Mouse (Mus musculus) stomach, embryonic 14.5 days (tissue): ENCODE measurements around the gene Hk1. TPM values are rescaled to one million over a fixed set of nuclear protein-coding genes. Genes with fewer than 3 reads are reported as not detected.

ENCODE experiments used
- ATAC-seq: fragments of 200-750 bp; cut with Nextera tagmentation; 2 replicates; pipeline ENCODE4 v1.8.0; 2017; ENCODE audit warnings: low read depth, moderate TSS enrichment; ENCODE audit not compliant: insufficient number of reproducible peaks, insufficient read depth, low FRiP score
- H3K27ac ChIP-seq: fragments of 300-500 bp; sonication (generic); 2 replicates; pipeline ENCODE4 v1.5.1; 2014; ENCODE audit warnings: mild to moderate bottlenecking, low read length, moderate library complexity, mixed read lengths
- H3K27me3 ChIP-seq: fragments of 300-500 bp; sonication (generic); 2 replicates; pipeline ENCODE4 v1.6.1; 2014; ENCODE audit warnings: low read length, control low read depth, mixed read lengths; ENCODE audit not compliant: control insufficient read depth, insufficient read depth
- H3K36me3 ChIP-seq: fragments of 300-500 bp; sonication (generic); 2 replicates; pipeline ENCODE4 v1.6.1; 2014; ENCODE audit warnings: mild to moderate bottlenecking, control low read depth, low read length, moderate library complexity, mixed read lengths; ENCODE audit not compliant: control insufficient read depth, insufficient read depth
- H3K4me1 ChIP-seq: fragments of 300-500 bp; sonication (generic); 2 replicates; pipeline ENCODE4 v1.6.1; 2014; ENCODE audit warnings: low read length, control low read depth, mixed read lengths; ENCODE audit not compliant: control insufficient read depth, insufficient read depth
- H3K4me2 ChIP-seq: fragments of 300-500 bp; sonication (generic); replicated peaks from 2 replicates; pipeline ENCODE4 v1.6.1; 2014; ENCODE audit warnings: low read depth, low read length, control low read depth
- H3K4me3 ChIP-seq: fragments of 300-500 bp; sonication (generic); 2 replicates; pipeline ENCODE4 v1.5.1; 2014; ENCODE audit warnings: low read depth, low read length, control low read depth
- H3K9ac ChIP-seq: fragments of 300-500 bp; sonication (generic); replicated peaks from 2 replicates; pipeline ENCODE4 v1.6.1; 2014; ENCODE audit warnings: low read depth, mild to moderate bottlenecking, control low read depth, low read length, moderate library complexity, mixed read lengths
- H3K9me3 ChIP-seq: fragments of 300-500 bp; sonication (generic); 2 replicates; pipeline ENCODE4 v1.6.1; 2016; ENCODE audit warnings: low read depth, low read length, control low read depth; ENCODE audit not compliant: control insufficient read depth
- WGBS: fragments of 180-500 bp; shearing (Covaris S2); extraction: QIAGEN DNeasy Blood & Tissue Kit; methylation state at CpG from one replicate; pipeline ENCODE4 v1.1.7; 2014; 5-methylcytosine and 5-hydroxymethylcytosine counted together
- polyA plus RNA-seq: library from polyadenylated mRNA; unstranded; fragments of >200 nt; fragmentation: Nextera tagmentation; extraction: Ambion mirVana; gene quantifications from 2 replicates; pipeline ENCODE4 v1.2.1, GENCODE M21; 2014

Gene Hk1
- polyA plus RNA-seq, 1 experiment from 2014 or later = 19.4 TPM

DNA sequence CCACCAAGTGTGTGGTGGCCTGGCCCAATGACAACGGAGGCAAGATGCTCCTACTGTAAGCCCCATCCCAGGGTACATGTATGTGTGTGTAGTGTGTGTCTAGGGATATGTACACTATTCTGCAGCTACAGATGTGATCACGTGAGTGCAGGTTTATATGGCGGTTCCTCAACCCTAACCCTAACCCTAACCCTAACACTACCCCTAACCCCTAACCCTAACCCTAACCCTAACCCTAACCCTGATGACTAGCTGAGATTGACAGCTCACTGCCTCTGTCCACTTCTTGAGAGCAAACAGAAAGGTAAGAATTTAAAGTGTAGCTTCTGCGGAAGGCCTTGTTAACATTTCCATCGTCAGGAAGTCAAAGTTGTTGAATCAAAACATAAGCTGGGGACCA lies 121.4 kb downstream of the Hk1 start:
- Histone ChIP-seq H3K36me3 (no peaks in the 10 kb centered on the region), H3K27me3 (no peaks in the 10 kb centered on the region), H3K9ac (no peak overlapping the region), H3K4me3 (no peak overlapping the region), H3K4me1 (no peaks in the 10 kb centered on the region), H3K27ac (no peak overlapping the region), H3K4me2 (no peak overlapping the region), H3K9me3 (no peaks in the 10 kb centered on the region)
- no peak for ATAC-seq
- 85% methylated on average over 5 of the region's 5 CpGs for WGBS

DNA sequence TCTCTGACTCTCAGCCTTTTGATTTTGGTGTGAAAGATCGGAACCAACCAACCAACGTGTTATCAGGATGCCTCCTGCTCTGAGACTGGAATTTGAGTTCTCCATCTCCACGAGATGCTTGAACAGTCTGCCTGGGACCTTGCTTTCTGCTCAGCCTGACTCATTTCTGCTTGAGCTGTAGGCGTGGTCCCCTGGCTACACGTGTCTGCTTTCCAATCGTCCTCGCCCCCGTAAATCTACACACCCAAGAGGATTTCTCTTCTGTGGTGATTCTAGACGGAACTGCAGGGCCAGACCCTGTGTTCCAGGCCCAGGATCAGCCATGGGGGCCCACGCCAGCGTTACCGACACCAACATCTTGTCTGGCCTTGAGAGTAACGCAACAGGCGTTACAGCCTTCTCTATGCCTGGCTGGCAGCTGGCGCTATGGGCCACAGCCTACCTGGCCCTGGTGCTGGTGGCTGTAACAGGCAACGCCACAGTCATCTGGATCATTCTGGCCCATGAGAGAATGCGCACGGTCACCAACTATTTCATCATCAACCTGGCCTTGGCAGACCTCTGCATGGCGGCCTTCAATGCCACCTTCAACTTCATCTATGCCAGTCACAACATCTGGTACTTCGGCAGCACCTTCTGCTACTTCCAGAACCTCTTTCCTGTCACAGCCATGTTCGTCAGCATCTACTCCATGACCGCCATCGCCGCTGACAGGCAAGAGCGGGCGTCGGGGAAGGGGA lies 127.0 kb downstream of the Hk1 start:
- no peaks in the 10 kb centered on the region for H3K9me3 ChIP-seq
- WGBS = 86% methylated on average over 27 of the region's 27 CpGs
- H3K4me1 ChIP-seq = peaks cover 8% of the 10 kb centered on the region; the same call in 1 of the 2 replicates
- ATAC-seq = no peak
- H3K36me3 ChIP-seq = no peaks in the 10 kb centered on the region
- no peak overlapping the region for H3K27ac ChIP-seq
- H3K27me3 ChIP-seq = no peaks in the 10 kb centered on the region
- H3K4me2 ChIP-seq = no peak overlapping the region
- no peak overlapping the region for H3K9ac ChIP-seq
- H3K4me3 ChIP-seq = no peak overlapping the region

DNA sequence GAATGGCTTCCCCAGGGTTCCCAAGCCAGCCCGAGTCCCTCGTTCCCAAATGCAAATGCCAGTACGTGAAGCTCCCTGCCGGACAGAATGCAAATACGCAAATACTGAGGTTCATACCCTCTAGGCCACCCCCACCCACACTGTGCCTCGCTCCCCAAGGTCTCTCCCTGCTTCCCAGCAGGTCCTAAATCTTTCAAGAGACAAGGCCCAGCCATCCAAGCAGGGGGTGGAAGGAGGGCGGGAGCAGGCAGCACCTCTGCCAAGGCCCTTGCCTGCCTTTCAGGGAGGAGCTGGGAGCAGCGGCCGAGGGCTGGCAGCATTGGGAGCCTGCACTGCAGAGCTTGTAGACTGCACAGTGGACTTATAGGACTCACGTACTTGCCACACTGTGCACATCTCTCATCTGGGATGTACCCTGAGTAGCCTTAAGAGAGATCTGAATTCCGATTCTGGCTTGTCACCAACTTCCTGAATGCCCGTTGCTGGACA lies 127.7 kb downstream of the Hk1 start, which contains the start of gene Tacr2:
Gene Tacr2 (plus strand): TSS at position 439 of the 489 bp plus-strand sequence.
- H3K9ac ChIP-seq = no peak within 1 kb of the TSS
- H3K4me2 ChIP-seq = no peak within 1 kb of the TSS
- H3K4me1 ChIP-seq = peaks cover 13% of the 10 kb centered on the region; the same call in 1 of the 2 replicates
- no peak for ATAC-seq
- no peak within 1 kb of the TSS for H3K4me3 ChIP-seq
- WGBS = 55% methylated on average over 12 of the region's 12 CpGs
- no peaks in the 10 kb centered on the region for H3K36me3 ChIP-seq
- no peaks in the 10 kb centered on the region for H3K27me3 ChIP-seq
- H3K9me3 ChIP-seq = no peaks in the 10 kb centered on the region
- no peak within 1 kb of the TSS for H3K27ac ChIP-seq

DNA sequence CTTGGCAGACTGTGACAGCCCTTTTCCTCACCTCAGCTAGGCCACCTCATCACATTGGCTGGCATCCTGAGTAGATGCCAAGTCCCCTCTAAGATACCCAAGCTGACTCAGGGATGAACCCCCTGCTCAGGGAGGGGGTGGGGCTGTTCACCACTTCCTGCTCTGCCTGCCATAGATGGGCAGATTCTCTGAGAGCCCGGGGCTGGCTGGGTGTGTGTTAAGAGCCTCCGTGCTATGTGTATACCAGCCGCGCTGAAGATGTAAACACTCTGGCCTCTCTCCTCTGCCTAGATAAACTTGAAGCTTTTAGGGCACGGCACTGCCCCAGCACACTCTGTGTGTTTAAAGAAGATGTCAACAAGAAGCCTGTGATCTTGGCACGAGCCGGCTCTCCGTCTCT lies 131.9 kb downstream of the Hk1 start:
- Histone ChIP-seq H3K4me1 (peaks cover 13% of the 10 kb centered on the region; the same call in 1 of the 2 replicates), H3K27me3 (no peaks in the 10 kb centered on the region), H3K4me2 (no peak overlapping the region), H3K9me3 (no peaks in the 10 kb centered on the region), H3K27ac (peak overlapping the region; percentile 69), H3K9ac (no peak overlapping the region), H3K4me3 (no peak overlapping the region), H3K36me3 (no peaks in the 10 kb centered on the region)
- 7% methylated on average over 8 of the region's 8 CpGs for WGBS
- peak; percentile 68; the same call in 1 of the 2 replicates for ATAC-seq

DNA sequence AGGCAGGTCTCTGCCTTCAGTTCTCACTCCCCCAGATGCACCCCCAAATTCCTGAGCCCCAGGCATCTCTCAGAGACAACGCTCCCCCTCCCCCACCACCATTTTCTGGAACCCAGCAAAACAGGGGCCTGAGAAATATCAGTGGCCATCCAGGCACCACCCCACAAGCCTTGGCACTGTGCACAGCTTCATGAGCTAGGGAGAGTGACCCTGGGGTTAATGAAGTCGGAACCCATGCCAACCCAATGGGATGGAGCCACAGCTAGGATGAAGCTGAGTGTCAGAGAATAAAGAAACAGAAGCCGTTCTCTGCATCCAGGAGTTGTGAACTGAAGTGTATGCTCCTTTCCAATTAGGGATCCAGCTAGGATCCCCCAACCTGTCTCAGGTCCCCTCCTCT lies 132.6 kb downstream of the Hk1 start:
- 63% methylated on average over 3 of the region's 3 CpGs for WGBS
- no peaks in the 10 kb centered on the region for H3K9me3 ChIP-seq
- peak overlapping the region; percentile 69 for H3K27ac ChIP-seq
- H3K27me3 ChIP-seq = no peaks in the 10 kb centered on the region
- peaks cover 13% of the 10 kb centered on the region; the same call in 1 of the 2 replicates for H3K4me1 ChIP-seq
- no peak overlapping the region for H3K4me2 ChIP-seq
- no peak overlapping the region for H3K9ac ChIP-seq
- no peaks in the 10 kb centered on the region for H3K36me3 ChIP-seq
- H3K4me3 ChIP-seq = no peak overlapping the region
- ATAC-seq = no peak

DNA sequence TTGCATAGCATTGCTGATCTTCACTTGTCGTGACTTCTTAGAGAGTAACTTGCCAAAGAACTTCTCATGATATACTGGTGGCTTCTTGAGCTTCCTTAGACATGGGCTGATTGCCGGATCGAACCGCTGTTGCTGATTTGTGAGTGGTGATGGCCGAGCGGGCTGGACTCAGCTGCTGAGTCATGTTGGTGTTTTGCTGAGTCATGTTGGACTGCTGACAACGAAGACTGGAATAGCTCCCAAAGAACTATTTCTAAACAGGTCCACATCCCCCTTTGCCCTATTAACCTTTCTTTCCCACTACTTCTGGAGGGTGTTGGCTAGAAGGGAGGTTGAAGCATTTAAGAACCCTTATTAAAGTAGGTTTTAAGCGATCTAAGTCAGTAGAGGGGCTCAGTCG lies 135.6 kb downstream of the Hk1 start:
- Histone ChIP-seq H3K9me3 (no peaks in the 10 kb centered on the region), H3K4me2 (no peak overlapping the region), H3K4me3 (no peak overlapping the region), H3K4me1 (peaks cover 13% of the 10 kb centered on the region; the same call in 1 of the 2 replicates), H3K9ac (no peak overlapping the region), H3K27me3 (no peaks in the 10 kb centered on the region), H3K27ac (no peak overlapping the region), H3K36me3 (no peaks in the 10 kb centered on the region)
- 90% methylated on average over 9 of the region's 9 CpGs for WGBS
- no peak for ATAC-seq

DNA sequence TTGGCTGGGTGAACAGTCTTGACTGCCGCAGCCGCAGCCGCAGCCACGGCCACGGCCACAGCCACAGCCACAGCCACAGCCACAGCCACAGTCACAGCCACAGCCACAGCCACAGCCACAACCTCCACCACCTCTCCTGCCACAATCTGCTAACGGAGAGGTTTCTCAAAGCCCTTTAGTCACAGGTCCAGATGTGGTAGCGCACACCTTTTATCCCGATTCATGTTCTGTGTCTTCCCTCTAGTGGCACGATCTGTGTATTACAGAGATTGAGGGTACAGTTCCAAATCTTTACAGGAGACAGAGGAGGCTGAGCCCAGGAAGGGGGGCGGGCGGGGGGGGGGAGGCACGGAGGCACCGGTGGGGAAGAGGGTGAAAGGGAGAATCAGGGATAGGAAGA lies 136.8 kb downstream of the Hk1 start:
- H3K4me2 ChIP-seq = no peak overlapping the region
- H3K27ac ChIP-seq = no peak overlapping the region
- no peaks in the 10 kb centered on the region for H3K9me3 ChIP-seq
- H3K4me3 ChIP-seq = no peak overlapping the region
- 0 out of 2 replicates have a peak, but pooled peaks have one; percentile 33 for ATAC-seq
- WGBS = 46% methylated on average over 13 of the region's 13 CpGs
- no peaks in the 10 kb centered on the region for H3K36me3 ChIP-seq
- no peak overlapping the region for H3K9ac ChIP-seq
- no peaks in the 10 kb centered on the region for H3K27me3 ChIP-seq
- peaks cover 7% of the 10 kb centered on the region; the same call in 1 of the 2 replicates for H3K4me1 ChIP-seq

DNA sequence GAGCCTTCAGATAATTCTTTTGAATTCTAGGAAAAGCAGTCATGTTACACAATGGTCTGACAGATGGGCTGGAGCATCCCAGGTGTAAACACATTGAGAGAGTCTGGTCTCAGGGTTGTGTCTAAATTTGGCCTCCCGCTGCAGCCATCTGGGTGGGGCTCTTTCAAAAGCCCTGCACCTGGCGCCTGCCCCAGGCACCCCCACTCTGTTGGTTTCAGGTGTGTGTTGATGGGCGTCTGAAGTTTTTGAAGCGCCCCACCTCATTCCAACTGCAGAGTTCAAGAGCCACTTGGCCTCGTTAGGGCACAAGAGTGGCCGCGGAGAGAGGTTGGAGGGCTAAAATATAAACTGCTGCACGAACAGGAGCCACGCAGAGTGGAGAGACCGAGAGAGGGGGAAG lies 137.3 kb downstream of the Hk1 start:
- H3K4me1 ChIP-seq = peaks cover 2% of the 10 kb centered on the region; the same call in 1 of the 2 replicates
- H3K36me3 ChIP-seq = no peaks in the 10 kb centered on the region
- H3K9me3 ChIP-seq = no peaks in the 10 kb centered on the region
- H3K27me3 ChIP-seq = no peaks in the 10 kb centered on the region
- no peak overlapping the region for H3K9ac ChIP-seq
- no peak for ATAC-seq
- H3K4me2 ChIP-seq = no peak overlapping the region
- H3K4me3 ChIP-seq = no peak overlapping the region
- H3K27ac ChIP-seq = no peak overlapping the region
- 55% methylated on average over 10 of the region's 10 CpGs for WGBS
